Mouse (Mus musculus) left cerebral cortex, postnatal 4 days (tissue): ENCODE data around the gene Rsph1. TPM values are rescaled to one million over a fixed set of nuclear protein-coding genes. Genes with fewer than 3 reads are reported as not detected.
A peak's percentile ranks its signal among the peaks of the same experiment; 100 is the strongest.

ENCODE experiments used
- DNase-seq: peaks from one replicate; pipeline ENCODE4 v3.0.0-alpha.2; 2022
- intact Hi-C: fragments of 180-260 bp; cut with DNase I; formaldehyde crosslinking; loops from one replicate; pipeline ENCODE4 v1.15.1; 2025
- total RNA-seq, 2 experiments: library from RNA; stranded (reverse); gene quantifications; 2 replicates each; pipeline ENCODE4 v1.2.3; 2021

The Rsph1 gene
- total RNA-seq, 2 experiments from 2014 or later = 11.9 to 12.6 TPM

DNA sequence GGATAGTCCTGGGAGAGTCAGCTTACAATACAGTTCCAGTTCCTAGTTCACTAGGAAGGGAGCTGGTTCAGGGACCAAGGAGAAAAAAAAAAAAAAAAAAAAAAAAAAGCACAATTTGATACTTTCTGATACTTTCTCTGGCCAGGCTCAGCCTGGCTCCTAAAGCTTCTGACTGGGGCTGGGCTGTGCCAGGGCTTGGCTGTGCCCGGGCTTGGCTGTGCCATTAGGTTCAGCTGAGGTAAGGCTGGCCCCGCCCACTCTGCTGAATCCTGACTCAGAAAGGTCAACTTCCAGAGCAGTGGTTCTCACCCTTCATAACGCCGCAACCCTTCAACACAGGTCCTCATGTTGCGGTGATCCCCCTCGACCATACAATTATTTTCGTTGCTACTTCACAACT is 16.8 kb downstream of the Rsph1 start:
- DNase-seq = no peak
- intact Hi-C loops = no loop called here

DNA sequence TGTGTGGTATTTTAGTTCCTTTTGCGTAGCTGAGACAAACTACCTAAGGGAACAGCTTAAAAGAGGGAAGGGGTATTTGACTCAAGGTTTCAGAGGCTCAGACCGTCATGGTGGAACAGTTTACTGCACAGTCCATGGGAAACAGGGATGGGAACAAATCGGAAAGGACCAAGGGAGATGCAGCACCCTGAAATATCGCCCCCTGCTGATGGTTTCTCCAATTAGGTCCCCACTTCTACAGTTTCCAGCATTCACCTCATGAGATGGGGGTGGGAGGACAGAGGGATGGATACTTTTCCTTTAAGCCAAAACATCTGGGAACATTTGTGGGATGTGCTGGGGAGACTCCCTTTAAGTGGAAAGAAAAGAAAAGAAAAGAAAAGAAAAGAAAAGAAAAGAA is 17.4 kb downstream of the Rsph1 start:
- intact Hi-C loops = loop anchor here (2.0 kb wide), 1 partner anchor 37 kb away; no protein-coding TSS in a partner anchor

DNA sequence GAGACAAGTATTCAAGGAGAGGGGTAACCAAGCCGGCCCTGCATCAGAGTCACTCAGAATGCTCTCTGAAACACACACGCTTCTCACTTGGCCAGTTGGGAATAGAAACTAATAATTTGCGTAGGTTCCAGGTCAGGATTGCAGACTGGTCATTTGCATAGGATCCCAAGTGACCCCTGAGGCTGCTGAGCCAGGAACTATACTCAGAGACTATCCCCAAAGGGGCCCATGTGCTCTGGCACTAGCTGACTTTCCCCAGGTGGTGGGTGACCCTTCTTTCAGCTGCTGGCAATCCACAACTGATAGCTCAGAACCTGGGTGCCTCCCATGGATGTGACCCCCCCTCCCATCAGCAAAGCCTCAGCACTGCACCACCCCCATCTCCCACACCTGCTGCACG is 18.0 kb downstream of the Rsph1 start:
- intact Hi-C loops = loop anchor here (2.0 kb wide), 1 partner anchor 38 kb away; no protein-coding TSS in a partner anchor
- DNase-seq = no peak

More for the DNA sequence above, 17.4 kb downstream of the Rsph1 start:
- no peak for DNase-seq

DNA sequence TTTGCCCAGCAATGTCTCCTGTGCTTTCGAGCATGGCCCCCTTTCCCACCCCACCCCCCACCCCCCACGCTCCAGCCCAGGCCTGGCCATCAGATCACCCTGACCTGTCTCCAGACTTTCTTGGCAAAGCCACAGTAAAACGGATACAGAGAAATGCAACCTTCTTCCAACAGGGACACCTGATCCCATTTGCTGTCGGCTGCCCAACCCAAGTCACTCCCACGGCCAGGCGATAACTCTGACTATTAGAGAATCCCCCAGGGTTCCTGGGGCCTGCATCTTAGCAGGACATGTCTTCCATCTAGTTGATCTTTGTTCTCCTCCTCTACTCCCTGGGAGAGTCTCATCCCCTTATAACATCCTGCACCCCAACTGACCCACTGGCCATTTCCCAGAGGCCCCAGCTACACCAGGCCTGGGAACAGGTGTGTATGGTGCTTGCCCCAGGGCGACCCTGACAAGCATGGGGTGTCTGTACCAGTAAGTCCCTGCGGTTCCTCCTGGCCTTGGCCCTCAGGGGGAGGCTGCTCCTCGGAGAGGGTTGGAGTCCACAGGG is 18.8 kb downstream of the Rsph1 start:
- DNase-seq = no peak
- intact Hi-C loops = loop anchor here (2.0 kb wide), 1 partner anchor 38 kb away; no protein-coding TSS in a partner anchor

DNA sequence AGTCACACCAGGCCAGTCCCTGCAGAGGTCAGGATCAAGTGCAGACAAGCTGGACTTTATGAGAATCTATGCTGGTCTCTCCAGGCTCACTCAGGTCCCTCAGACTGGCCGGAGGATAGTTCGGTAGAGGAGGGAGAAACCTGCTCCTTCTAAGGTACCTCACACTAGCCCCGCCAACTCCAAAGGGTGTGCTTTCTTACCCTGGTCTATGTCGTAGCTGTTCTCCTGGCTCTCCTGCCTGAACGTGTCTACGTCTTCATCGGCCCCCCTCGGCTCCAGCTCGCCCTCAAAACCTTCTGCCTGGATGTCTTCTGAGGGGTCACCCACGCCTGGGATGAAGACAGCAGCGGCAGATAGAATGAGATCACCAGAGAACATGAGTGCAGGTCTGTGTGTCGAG is 19.3 kb downstream of the Rsph1 start:
- intact Hi-C loops = loop anchor here (2.0 kb wide), 1 partner anchor 39 kb away; no protein-coding TSS in a partner anchor
- DNase-seq = no peak

DNA sequence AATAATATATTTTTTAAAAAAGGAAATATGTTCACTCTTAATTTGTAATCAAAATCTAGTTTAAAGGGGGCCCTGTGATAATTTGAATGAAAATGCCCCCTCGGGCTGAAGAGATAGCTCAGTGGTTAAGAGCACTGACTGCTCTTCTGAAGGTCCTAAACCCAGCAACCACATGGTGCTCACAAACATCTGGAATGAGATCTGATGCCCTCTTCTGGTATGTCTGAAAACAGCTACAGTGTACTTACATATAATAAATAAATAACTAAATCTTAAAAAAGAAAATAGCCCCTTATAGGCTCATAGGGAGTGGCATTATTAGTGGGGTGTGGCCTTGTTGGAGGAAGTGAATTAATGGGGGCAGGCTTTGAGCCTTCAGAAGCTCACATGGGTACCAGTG is 20.0 kb downstream of the Rsph1 start:
- intact Hi-C loops = no loop called here
- no peak for DNase-seq

DNA sequence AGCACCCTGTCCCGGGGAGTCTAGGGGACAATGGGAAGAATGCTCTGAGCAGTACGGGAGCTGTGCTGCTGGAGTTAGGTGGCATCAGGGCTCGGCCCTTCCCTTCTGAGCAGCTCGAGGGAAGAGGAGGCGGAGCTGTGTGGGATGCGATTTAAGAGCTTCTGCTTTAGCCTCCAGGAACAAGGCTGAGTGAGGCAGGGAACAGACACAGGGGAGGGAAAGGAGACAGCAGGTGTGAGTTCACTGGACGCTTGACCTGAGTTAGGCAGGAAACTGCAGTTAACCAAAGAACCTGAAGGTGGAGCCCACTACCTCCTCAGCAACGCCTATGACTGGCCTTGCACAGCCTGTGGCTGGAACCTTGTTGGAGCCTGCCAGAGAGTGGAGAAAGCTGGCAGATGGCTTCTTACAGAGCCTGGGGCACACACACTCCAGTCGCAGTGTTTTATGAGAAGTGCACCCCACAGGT is 22.7 kb downstream of the Rsph1 start:
- intact Hi-C loops = loop anchor here (1.0 kb wide), 1 partner anchor 55 kb away; no protein-coding TSS in a partner anchor
- DNase-seq = peak; percentile 90

DNA sequence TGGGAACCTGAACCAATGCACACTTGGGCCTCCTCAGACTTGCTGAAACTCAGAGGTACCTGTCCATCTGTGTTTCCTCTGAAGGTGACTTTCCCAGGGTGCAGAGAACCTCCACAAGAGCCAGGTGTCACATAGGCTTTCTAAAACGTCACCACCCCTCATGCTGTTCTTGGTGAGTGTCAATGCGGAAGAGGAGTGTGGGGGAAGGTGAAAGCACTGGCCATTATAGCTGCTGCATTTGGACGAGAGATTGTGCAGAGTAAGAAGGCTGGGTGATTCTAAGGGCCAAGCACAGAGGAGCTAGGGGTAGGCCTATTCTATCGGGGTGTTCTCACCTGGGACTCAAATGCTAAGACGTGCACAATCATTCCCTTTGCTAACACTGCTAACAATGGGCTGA is 23.2 kb downstream of the Rsph1 start:
- DNase-seq = no peak
- intact Hi-C loops = loop anchor here (1.0 kb wide), 1 partner anchor 55 kb away; no protein-coding TSS in a partner anchor

DNA sequence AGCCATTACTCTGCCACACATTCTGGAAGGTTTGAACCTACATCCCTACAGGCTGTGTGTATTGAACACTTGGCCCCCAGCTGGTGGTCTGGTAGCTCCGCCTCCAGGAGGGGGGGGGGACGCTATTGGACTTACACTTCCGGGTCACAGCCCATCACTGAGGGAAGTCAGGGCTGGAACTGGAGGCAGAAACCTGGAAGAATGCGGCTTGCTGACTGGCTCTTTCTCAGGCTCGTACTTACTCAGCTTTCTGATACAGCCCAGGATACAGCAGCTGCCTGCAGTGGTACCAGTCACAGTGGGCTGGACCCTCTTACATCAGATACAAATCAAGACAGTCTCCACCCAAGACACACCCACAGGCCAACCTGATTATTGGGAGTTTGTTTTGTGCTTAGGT is 30.0 kb downstream of the Rsph1 start:
- no peak for DNase-seq
- intact Hi-C loops = no loop called here

DNA sequence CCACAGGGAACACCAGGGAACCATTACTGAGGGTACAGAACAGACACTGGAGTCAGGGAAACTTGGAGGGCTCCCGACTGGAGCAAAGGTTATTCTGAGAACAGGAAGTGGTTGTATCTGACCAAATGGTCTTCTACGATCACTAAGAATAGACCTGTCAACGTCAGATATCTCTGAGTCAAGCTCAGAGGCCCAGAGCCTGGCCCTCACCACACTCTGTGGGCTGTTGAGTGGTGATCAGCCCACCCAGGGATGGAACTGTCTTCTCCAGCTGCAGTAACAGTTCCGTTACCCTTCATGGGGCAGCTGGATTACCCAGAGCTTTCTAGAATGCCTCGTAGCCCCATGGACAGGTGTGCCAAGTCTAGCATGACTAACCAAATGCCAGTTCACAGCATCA is 31.9 kb downstream of the Rsph1 start:
- no peak for DNase-seq
- intact Hi-C loops = no loop called here

DNA sequence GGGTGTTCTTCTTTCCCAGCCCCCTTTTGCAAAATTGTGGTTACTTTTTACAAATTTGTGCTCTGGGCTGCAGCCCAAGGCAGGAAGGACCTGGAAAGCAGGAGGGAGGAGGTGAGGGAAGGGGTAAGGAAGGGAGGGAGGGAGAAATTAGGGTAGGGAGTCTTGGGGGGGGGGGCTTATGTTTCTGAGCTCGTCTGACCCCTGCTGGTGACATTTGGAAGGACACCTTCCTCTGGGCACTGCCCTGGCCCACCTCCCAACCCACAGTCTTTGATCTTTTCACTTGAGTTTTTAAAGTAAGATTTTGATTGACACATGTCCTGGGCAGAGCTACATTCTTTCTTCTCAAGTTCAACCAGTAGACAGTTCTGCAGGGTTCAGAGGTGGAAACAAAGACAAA is 34.4 kb downstream of the Rsph1 start:
- DNase-seq = no peak
- intact Hi-C loops = no loop called here

DNA sequence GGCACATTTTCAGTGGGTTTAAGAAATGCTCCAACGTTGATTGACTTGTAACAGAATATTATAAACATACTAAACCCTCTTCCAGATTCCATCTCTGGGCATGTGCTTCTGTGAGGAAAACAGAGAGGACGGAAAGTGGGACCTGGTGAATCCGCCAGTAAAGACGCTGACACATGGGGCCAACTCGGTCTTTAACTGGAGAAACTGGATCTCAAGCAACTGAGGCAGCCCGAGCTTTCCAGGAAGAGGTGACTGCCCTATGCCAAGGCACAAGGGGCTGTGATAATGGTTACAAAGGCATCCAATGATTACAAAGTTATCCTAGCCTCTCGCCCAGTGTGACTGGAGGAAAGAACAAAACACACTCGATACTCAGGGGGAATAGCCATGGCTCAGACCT is 36.0 kb downstream of the Rsph1 start:
- intact Hi-C loops = no loop called here
- DNase-seq = no peak

DNA sequence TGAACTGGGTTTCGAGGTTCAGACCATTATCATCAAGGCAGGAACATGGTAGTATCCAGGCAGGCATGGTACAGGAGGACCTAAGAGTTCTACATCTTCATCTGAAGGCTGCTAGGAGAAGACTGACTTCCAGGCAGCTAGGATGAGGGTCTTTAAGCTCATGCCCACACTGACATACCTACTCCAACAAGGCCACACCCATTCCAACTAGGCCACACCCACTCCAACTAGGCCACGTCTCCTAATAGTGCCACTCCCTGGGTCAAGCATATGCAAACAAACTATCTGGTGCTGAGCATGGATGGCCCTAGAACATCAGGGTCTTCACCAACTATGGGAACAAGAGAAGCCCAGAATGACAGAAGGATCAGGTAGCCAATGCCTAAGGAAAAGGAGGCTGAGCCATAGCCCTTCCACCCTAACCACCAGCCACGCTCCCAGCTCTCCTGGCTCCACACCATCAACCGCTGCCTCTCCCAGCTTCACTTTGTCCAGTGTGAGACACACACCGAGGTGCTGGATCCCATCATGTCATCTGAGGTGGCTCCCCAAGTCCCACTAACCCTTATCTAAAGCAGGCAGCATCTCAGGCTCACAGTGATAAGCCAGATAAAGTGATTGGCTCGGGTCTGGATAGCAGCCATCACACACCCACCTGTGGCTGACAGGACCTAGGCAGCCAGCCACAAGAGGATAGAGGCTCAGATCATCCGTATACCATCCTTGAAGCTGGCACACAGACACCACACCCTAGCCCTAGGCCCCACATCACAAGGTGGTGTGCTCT is 38.8 kb downstream of the Rsph1 start:
- DNase-seq = no peak
- intact Hi-C loops = no loop called here

DNA sequence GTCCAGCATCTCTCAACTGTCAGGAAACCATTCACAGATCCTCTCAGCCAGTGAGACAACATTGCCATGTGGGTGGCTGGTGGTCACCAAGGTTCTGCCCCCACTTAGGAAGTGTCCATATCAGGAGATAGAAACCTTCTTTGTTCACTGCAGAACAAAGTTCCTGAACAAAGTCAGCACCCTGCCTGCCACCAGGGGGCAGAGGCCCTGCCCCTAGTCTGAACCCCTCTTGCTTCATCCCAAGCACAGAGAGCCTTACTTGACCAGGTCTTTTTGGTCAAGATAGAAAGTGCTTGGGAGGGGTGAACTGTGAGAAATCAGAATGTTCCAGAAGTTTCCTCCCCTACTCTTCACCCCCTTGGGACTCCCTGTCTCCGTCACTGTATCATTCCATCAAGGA is 41.3 kb downstream of the Rsph1 start:
- intact Hi-C loops = no loop called here
- DNase-seq = no peak

DNA sequence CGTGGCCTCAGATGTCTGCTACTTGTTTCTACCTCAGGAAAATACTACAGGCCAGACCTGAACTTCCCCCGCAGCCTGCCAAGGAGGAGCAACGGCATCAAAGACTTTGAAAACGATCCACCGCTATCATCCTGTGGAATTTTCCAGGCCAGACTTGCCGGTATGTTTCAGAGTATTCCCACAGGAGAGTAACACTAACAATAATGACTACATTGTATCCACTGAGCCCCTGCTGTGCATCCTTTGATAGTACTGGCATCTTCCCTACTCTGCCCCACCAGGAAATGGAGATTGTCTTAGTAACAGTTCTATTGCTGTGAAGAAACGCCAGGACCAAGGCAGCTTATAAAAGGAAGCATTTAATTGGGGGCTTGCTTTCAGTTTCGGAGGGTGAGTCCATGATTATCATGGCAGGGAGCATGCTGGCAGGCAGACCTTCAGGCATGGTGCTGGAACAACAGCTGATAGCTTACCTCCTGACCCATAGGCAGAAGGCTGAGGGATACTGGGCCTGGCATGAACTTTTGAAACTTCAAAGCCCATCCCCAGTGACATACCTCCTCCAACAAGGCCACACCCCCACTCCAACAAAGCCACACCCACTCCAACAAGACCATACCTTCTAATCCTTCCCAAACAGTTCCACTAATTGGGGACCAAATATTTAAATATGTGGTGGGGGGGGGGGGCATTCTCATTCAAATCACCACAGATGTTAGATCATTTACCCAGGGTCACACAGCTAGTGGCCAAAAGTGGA is 44.8 kb downstream of the Rsph1 start:
- intact Hi-C loops = no loop called here
- no peak for DNase-seq

DNA sequence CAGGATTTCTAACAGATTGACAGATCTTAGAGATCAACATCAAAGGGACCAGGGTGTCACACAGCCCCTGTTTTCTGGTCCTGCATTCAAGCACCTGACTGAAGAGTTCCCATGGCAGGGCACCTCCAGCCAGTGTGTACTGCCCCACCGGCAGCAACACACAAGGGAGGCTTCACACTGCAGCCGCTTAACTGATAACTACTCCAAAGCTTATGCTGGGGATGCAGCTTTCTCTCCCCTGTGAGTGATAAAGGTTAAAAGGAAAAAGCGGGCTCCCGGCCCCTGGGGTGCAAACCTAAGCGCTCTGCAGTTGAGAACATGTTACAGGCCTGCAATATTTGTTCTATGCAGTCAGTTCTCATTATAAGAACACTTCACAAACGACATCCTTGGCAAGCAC is 45.4 kb downstream of the Rsph1 start:
- intact Hi-C loops = no loop called here
- no peak for DNase-seq

DNA sequence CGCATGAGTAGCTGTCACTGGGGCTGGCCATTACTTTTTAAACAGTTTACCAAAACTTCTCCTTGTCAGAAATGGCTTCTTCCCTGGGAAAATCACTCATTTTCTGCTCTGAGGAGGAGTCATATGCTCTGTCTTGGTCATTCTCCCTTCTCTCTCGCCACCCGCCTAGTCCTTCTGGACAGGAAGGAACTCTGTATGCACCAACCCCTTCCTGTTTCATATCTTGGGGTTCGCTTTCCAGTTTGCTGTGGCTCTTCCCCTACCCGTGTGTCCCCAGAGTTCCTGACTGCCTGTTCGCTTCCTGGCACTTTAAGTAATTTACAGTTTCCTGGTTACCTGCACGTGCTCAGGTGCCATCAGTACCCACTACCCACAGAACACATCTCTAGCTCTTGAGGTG is 50.3 kb downstream of the Rsph1 start:
- no peak for DNase-seq
- intact Hi-C loops = no loop called here

DNA sequence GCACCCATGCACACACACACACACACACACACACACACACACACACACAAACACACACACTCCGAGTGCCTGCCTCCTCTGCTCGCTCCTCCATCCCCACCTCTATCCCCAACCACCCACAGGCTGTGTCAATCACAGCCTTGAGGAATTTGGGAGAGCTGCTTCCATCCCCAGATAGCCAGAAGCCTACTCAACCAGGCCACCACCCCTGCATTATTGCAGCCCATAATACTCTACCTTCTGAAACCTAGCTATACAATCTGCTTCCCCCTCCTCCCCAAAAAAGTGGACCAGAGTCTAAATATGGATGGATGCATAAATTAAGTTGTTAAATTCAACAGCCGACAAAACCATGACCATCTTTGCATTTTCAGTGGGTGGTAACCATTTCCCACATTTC is 50.8 kb downstream of the Rsph1 start:
- intact Hi-C loops = no loop called here
- DNase-seq = no peak

DNA sequence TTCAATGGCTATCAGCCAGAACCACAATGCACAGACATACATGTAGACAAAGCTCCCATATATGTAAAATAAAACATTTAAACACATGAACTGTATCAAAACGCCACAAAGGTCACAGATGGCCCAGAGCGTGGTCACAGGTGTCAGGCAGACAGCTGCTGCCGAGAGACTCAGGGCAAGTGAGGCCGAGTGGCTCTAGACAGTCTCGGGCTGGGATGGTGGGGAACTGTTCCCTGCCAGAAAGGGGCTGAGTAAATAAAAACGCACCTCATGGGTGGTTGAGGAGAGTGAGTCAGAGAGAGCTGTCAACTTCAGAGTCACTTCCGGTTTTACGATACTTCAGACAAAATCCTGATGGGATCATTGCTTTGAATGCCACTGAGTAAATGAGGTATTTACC is 52.6 kb downstream of the Rsph1 start:
- intact Hi-C loops = no loop called here
- DNase-seq = no peak

DNA sequence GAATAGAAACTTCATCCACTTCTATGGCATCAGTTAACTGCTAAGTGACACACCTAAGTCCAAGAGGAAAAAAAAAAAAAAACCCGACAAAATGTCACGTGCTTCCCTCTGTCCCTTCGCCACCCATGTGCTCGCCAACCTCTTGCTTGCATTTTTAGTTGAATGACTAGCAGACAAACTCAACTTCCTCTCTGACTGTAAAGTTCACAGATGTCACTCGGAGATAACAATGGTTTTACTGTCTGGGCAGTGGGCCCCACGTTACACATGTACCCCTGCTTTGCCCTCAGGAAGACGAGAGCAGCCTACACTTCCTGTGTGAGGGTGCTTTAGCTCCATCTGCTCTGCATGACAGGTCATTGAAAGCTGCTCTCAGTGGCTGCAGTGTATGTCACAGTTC is 53.3 kb downstream of the Rsph1 start:
- DNase-seq = no peak
- intact Hi-C loops = no loop called here

DNA sequence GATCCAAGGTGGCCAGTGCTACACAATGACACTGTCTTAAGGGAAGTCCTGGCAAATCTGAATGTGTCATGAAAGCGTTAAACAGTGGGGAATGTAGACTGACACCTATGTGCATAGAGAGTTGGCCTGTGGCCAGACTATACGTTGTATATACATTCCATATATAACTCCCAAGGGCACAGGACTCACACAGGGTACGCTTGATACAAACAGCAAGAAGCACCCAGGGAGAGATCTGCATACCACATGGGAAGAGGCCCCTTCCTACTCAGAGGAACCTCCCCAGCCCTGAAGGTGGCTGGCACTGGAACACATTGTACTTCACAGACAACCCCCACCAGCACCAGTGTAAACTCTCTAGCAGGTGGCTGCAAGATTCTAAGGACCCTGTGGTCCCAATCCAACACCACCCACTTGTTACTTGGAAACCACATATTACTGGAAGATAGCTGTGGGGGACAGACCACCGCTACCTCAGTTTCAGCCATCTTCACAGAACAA is 54.3 kb downstream of the Rsph1 start:
- intact Hi-C loops = no loop called here
- no peak for DNase-seq
